Mouse (Mus musculus) cortical plate, adult 2 months (tissue): ENCODE results near the gene Gm16181. TPM values are rescaled to one million over a fixed set of nuclear protein-coding genes. Genes with fewer than 3 reads are reported as not detected.

Source experiments
- H3K27ac ChIP-seq: fragments of 200-500 bp; 2 replicates; pipeline ENCODE4 v1.5.1; 2012; ENCODE audit warnings: low read length, control low read depth, inconsistent platforms; ENCODE audit not compliant: insufficient read depth
- H3K4me1 ChIP-seq: fragments of 200-500 bp; 2 replicates; pipeline ENCODE4 v1.6.1; 2011; ENCODE audit warnings: low read length; ENCODE audit not compliant: control insufficient read depth, insufficient read depth
- H3K4me3 ChIP-seq: fragments of 200-500 bp; 2 replicates; pipeline ENCODE4 v1.5.1; 2011; ENCODE audit warnings: mild to moderate bottlenecking, low read length, control low read depth; ENCODE audit not compliant: insufficient read depth
- CTCF ChIP-seq: fragments of 200-500 bp; IDR thresholded peaks from 2 replicates; pipeline ENCODE4 v1.5.1; 2011; ENCODE audit warnings: mild to moderate bottlenecking, control low read depth, low read length; ENCODE audit not compliant: insufficient read depth; ENCODE audit errors: extremely low read depth
- POLR2A ChIP-seq: fragments of 200-500 bp; IDR thresholded peaks from 2 replicates; pipeline ENCODE4 v1.6.1; 2011; ENCODE audit warnings: mild to moderate bottlenecking, low read length, control low read depth; ENCODE audit not compliant: insufficient read depth; ENCODE audit errors: extremely low read depth
- polyA plus RNA-seq: library from polyadenylated mRNA; depleted of rRNA; stranded (reverse); fragments of >200 nt; gene quantifications from 2 replicates; pipeline ENCODE4 v1.2.3, GENCODE M21; 2012; rRNA removed

Gm16181 gene
- polyA plus RNA-seq, 1 experiment = not detected

DNA sequence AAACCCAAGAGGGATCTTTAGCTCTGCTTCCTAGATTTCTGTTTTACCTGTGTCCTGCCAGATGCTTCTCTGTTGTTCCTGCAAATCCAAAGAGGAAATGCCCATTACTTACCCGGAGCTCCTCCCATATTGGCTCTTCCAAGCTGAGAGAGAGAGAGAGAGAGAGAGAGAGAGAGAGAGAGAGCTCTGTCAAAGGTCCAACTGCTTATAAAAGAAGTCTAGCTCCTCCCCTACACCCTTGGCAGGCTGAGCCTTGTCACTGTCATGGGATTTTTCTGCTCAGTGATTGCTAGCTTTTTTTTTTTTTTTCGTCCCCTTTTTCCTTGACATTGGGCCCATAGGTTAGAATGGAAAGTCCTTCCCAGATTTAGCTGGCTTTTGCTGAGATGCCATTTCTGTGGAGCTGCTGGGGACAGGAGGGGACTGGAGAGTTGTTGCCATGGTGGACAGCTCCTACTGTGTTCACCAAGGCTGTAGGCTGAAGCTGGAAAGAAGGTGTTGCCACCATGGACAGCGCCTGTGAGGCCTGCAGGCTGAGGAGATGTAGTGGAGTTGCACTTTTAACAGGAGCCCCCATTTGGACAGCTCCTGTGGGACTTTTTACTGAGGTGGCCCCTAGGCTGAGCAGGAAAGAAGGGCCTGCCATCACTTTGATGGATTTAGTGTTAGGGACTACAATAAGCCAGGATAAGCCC lies 49.2 kb downstream of the Gm16181 start:
- Histone ChIP-seq H3K4me1 (no peaks in the 10 kb centered on the region), H3K27ac (no peak overlapping the region), H3K4me3 (no peak overlapping the region)
- TF ChIP-seq POLR2A = no peak
- no peak for TF ChIP-seq CTCF

- TF ChIP-seq POLR2A (no peak), CTCF (no peak)
- H3K27ac ChIP-seq = no peak overlapping the region
- H3K4me3 ChIP-seq = no peak overlapping the region
- no peaks in the 10 kb centered on the region for H3K4me1 ChIP-seq
Measured at GRCm38 (mm10) chr17:35272249-35272648, 51.6 kb downstream of the Gm16181 start.

Other genes with a start within 250 kb of the Gm16181 start
- 12.0 and 14.0 TPM in 2 replicates for gene Hspa1a, start 248.7 kb upstream of the Gm16181 start, polyA plus RNA-seq
- gene Hspa1l, start 248.1 kb upstream of the Gm16181 start, polyA plus RNA-seq = 0.50 and 0.59 TPM in 2 replicates
- 36.9 and 37.2 TPM in 2 replicates for gene Lsm2, start 239.0 kb upstream of the Gm16181 start, polyA plus RNA-seq
- 43.7 and 46.6 TPM in 2 replicates for gene Vars, start 219.8 kb upstream of the Gm16181 start, polyA plus RNA-seq
- 0.29 and 0.36 TPM in 2 replicates for gene Vwa7, start 204.3 kb upstream of the Gm16181 start, polyA plus RNA-seq
- 0.94 and 0.96 TPM in 2 replicates for gene Sapcd1, start 192.8 kb upstream of the Gm16181 start, polyA plus RNA-seq
- gene Msh5, start 174.1 kb upstream of the Gm16181 start, polyA plus RNA-seq = 0.58 and 0.72 TPM in 2 replicates
- 18.4 and 18.7 TPM in 2 replicates for gene Clic1, start 170.9 kb upstream of the Gm16181 start, polyA plus RNA-seq
- gene Ddah2, start 161.8 kb upstream of the Gm16181 start, polyA plus RNA-seq = 25.1 and 26.8 TPM in 2 replicates
- gene Ly6g6c, start 155.4 kb upstream of the Gm16181 start, polyA plus RNA-seq = not detected in 2 replicates
- gene Mpig6b, start 154.7 kb upstream of the Gm16181 start, polyA plus RNA-seq = not detected in 2 replicates
- 4.8 and 5.5 TPM in 2 replicates for gene Ly6g6e, start 143.9 kb upstream of the Gm16181 start, polyA plus RNA-seq
- gene Ly6g6d, start 142.8 kb upstream of the Gm16181 start, polyA plus RNA-seq = 1.8 and 3.6 TPM in 2 replicates
- gene Ly6g6f, start 135.2 kb upstream of the Gm16181 start, polyA plus RNA-seq = 0.44 and 1.1 TPM in 2 replicates
- 147 and 159 TPM in 2 replicates for gene Abhd16a, start 131.6 kb upstream of the Gm16181 start, polyA plus RNA-seq
- not detected in 2 replicates for gene Ly6g5c, start 112.6 kb upstream of the Gm16181 start, polyA plus RNA-seq
- 0.91 and 1.3 TPM in 2 replicates for gene Ly6g5b, start 105.4 kb upstream of the Gm16181 start, polyA plus RNA-seq
- 20.4 and 21.0 TPM in 2 replicates for gene Gpank1, start 99.4 kb upstream of the Gm16181 start, polyA plus RNA-seq
- 191 and 200 TPM in 2 replicates for gene Csnk2b, start 98.8 kb upstream of the Gm16181 start, polyA plus RNA-seq
- gene D17H6S53E, start 94.5 kb upstream of the Gm16181 start, polyA plus RNA-seq = 9.6 and 10.3 TPM in 2 replicates
- gene Apom, start 88.8 kb upstream of the Gm16181 start, polyA plus RNA-seq = 0.13 TPM in 2 replicates
- gene Bag6, start 85.7 kb upstream of the Gm16181 start, polyA plus RNA-seq = 194 and 212 TPM in 2 replicates
- 269 and 273 TPM in 2 replicates for gene Prrc2a, start 55.9 kb upstream of the Gm16181 start, polyA plus RNA-seq
- 13.0 and 13.2 TPM in 2 replicates for gene Aif1, start 44.8 kb upstream of the Gm16181 start, polyA plus RNA-seq
- gene Lst1, start 32.4 kb upstream of the Gm16181 start, polyA plus RNA-seq = 18.9 and 20.2 TPM in 2 replicates
- gene Ltb, start 26.4 kb upstream of the Gm16181 start, polyA plus RNA-seq = 0.71 and 1.5 TPM in 2 replicates
- gene Tnf, start 18.8 kb upstream of the Gm16181 start, polyA plus RNA-seq = 0.06 and 0.11 TPM in 2 replicates
- 0.19 and 0.32 TPM in 2 replicates for gene Lta, start 15.5 kb upstream of the Gm16181 start, polyA plus RNA-seq
- gene Atp6v1g2, start 12.8 kb downstream of the Gm16181 start, polyA plus RNA-seq = 765 and 777 TPM in 2 replicates
- 12.2 and 13.8 TPM in 2 replicates for gene Nfkbil1, start 15.0 kb downstream of the Gm16181 start, polyA plus RNA-seq
- gene Ddx39b, start 20.9 kb downstream of the Gm16181 start, polyA plus RNA-seq = 382 and 400 TPM in 2 replicates
- gene H2-D1, start 41.9 kb downstream of the Gm16181 start, polyA plus RNA-seq = 64.1 and 72.6 TPM in 2 replicates
- gene H2-Q1, start 99.6 kb downstream of the Gm16181 start, polyA plus RNA-seq = 0.68 and 0.88 TPM in 2 replicates
- gene H2-Q2, start 121.4 kb downstream of the Gm16181 start, polyA plus RNA-seq = 0.57 and 0.96 TPM in 2 replicates
- 6.2 and 6.5 TPM in 2 replicates for gene H2-Q4, start 158.8 kb downstream of the Gm16181 start, polyA plus RNA-seq
- gene H2-Q6, start 204.0 kb downstream of the Gm16181 start, polyA plus RNA-seq = 1.2 and 1.7 TPM in 2 replicates
- gene H2-Q7, start 218.3 kb downstream of the Gm16181 start, polyA plus RNA-seq = 1.2 and 1.9 TPM in 2 replicates
- gene H2-Q10, start 249.3 kb downstream of the Gm16181 start, polyA plus RNA-seq = 0.04 and 0.09 TPM in 2 replicates